Mouse (Mus musculus) brain, adult 2 months (tissue): ENCODE measurements around the gene Rgs3.

Source experiments
- DNase-seq: peaks from one replicate; pipeline ENCODE4 v3.0.0; 2011; ENCODE audit warnings: low read depth, low spot score

The Rgs3 gene

GRCm38 (mm10) chr4:62559797-62560329, at the start of gene Rgs3:
TSS of gene Rgs3 (plus strand) at chr4:62559847.
- no peak for DNase-seq

DNA sequence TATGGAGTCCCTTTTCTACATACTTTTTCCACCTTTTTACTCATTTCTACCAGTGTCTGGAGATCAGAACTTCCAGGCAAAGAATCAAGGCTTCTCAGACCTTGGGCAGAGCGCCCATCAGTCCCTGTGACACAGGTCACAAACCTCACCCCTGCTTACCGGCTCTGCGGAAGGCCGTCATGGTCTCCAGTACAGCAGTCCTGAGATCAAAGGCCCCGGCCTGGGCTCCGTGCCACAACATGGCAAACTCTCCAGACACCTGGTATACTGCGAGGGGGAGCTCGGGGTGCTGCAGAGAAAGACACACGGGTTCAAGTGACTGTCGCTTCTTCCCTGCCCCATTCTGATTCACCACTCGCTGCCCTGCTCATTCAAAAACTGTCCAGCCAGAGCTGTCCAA, 49.7 kb upstream of the Rgs3 start:
- DNase-seq: no peak

GRCm38 (mm10) chr4:62513998-62514506, 45.6 kb upstream of the Rgs3 start:
- DNase-seq: no peak

DNA sequence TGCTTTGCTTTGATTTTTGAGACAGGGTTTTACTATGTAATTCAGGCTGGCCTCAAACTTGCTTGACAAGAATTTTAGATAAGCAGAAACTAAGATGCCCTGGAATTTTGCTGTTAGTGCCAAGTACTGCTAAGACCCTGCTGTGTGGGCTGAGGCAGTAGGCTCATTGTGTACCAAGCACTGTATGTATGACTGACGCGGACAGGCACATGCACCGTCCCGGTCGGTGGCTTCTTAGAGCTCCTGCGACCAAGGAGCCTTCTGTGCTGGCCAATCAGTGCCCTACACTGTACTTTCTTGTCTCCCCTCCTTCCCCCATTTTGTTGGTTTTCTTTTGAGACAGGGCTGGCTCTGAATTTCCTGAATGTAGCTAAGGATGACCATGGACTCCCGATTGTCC, 44.7 kb upstream of the Rgs3 start:
- no peak for DNase-seq

DNA sequence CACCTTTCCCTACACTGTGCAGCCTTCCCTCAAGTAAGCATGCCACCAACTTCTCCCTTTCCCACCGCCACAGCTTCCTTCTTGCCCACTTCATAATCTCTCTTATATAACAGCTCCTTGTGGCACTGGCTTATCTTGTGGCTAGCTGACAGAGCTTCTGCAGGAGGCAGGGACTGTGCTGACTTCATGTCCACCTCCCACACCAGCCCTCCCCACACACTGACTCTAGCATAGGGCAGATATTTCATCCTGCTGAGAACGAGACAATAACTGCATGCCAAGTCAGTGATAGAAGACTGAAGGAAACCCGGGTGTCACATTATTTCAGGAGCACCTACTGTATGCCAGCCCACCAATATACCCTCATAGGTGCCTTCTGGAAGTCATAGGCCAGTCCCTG, 44.2 kb upstream of the Rgs3 start:
- DNase-seq: peak; percentile 82

DNA sequence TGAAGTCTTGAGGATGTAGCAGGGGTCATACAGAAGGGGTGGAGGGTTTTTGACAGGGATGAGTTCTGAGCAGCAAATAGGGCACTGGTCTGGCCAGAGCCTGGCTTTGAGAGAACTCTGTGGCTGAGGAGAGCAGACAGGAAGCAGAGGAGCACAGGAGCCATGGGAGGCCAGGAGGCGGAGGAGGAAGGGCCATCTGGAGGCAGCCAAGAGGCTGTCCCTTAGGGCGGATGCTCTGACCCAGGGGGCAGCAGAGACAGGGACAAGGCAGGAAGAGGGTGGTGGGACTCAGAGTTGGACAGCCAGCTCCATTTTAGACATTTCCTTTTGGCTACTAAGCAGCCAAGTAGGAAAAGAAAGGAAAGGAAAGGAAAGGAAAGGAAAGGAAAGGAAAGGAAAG, 43.6 kb upstream of the Rgs3 start:
- DNase-seq: peak; percentile 90

DNA sequence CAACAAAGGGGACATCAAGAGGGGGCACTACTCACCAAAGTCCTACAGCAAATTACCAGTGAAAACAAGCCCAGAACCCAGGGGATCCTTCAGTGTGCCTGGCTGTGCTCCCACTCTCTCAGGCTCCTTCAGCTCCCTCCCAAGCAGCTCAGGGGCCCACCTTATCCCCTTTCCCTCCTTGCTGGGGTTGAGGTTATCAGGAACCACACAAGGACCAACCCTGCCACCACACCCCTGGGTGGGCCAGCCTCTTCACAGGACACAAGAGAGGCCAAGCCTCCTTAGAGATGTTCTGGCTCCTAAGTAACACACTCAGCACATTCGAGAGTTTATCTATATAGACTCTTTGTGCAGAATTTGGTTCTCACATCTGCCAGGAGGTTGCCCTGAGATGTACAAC, 43.1 kb upstream of the Rgs3 start:
- DNase-seq: no peak

GRCm38 (mm10) chr4:62517046-62517445, 42.6 kb upstream of the Rgs3 start:
- DNase-seq: no peak

DNA sequence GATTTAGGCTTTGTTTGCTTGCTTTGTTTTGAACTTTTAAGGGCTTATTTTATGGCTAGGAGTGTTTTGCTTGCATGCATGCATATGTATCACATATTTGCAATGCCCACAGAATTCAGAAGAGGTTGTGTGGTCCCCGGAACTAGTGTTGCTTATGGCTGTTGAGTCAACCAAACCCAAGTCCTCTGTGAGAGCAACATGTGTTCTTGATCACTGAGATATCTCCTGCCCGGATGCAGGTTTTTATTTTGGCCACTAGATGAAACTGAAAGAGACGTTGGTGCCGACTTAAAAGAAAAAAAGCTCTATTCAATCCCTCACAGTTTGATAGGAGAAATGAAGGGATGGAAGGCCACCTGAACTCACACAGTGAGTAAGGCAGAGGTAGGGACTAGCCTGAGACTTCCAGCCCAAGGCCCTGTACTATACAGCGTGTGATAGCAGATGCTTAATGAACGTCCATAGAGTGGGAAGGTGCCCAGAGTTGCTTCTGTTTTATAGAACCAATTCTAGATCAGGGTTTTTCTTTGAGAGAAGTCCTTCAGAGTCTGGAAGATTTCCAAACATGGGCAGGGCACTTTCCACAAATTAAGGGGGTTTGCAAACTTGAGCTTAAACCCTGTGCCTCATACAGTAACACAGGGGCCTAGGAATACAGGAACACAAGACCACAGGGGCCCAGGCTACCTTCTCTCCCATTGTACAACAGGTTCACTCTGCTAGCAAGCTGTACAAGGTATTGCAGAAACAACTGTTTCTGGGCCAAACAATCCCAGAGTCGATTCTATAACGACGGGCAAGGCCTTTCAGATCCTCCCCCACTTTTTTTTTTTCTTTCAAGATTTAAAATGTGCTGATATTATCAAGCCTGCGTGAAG, 41.9 kb upstream of the Rgs3 start:
- DNase-seq: no peak

- DNase-seq: peak; percentile 95
Measured at GRCm38 (mm10) chr4:62518416-62519121, 41.1 kb upstream of the Rgs3 start.

GRCm38 (mm10) chr4:62519122-62519848, 40.4 kb upstream of the Rgs3 start:
- no peak for DNase-seq

- DNase-seq: peak; percentile 96
Measured at GRCm38 (mm10) chr4:62519849-62520233, 39.8 kb upstream of the Rgs3 start, which contains the start of gene Alad. TSS of gene Alad (minus strand) at chr4:62519918.

- DNase-seq: no peak
Measured at GRCm38 (mm10) chr4:62520892-62521400, 38.7 kb upstream of the Rgs3 start.

DNA sequence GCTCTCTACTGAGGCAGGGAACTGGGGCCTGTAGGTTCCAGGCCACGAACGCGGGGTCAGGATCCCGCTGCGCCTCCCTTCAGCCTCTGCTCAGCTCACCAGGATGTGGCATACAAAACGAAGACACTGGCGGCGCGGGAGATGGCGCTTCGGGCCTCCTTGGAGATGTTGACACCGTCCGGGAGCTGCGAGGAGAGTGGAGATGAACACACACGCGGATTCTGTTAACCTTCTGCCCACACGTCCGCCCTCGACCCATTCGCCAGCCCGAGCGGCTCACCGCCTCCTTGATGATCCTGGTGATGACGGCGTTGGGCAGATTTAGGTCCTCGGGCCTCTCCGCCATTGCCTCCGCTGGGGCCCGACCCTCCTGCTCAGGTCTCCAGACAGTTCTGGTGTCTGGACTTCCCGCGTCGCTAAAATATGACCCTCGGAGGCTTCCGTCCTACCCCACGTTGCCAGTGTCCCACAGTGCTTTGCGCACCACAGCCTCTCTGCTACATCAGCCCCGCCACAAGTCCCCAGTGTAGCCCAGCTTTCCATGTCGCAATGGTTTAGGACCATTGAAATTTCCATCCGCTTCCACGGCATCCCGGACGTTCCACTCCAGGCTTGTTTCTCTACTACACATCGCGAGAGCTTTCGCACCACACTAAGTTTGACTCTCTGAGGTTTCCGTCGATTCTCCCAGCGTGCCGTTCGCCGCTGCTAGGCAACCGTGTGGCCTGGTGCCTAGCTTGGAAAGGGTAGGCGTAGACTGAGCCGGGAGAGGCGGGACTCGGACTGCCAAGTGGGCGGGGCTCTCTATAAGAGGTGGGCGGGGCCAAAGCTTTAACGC, 34.8 kb upstream of the Rgs3 start, which contains the start of the genes Pole3 and 4933430I17Rik:
TSS of gene Pole3 (minus strand) at position 418 of the 838 bp plus-strand sequence.
TSS of gene 4933430I17Rik (plus strand) at position 719 of the 838 bp plus-strand sequence.
- peak; percentile 98 for DNase-seq

GRCm38 (mm10) chr4:62525489-62525811, 34.2 kb upstream of the Rgs3 start:
- no peak for DNase-seq

- DNase-seq: no peak
Measured at GRCm38 (mm10) chr4:62526256-62526655, 33.4 kb upstream of the Rgs3 start.

- no peak for DNase-seq
Measured at GRCm38 (mm10) chr4:62527655-62528054, 32.0 kb upstream of the Rgs3 start.

- DNase-seq: no peak
Measured at GRCm38 (mm10) chr4:62533729-62534128, 25.9 kb upstream of the Rgs3 start.

GRCm38 (mm10) chr4:62541802-62542201, 17.8 kb upstream of the Rgs3 start:
- no peak for DNase-seq

GRCm38 (mm10) chr4:62543782-62544181, 15.9 kb upstream of the Rgs3 start:
- DNase-seq: no peak

DNA sequence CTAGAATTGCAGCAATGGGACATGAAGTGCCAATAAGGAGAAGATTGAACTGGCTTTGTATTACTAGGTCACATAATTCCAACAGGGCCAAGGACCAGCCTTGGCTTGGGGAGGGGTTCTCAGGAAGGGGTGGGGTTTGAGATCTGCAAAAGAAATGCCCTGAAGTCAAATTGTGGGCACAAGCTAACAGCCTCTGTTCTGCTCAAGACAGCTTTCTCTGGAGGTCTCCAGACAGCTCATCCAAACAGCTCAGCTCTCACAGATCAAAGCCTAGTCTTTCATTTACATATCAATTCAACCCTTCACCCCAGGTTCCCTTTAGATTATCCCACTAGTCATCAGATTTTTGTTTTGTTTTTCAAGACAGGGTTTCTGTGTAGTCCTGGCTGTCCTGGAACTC, 14.8 kb upstream of the Rgs3 start:
- DNase-seq: no peak
